Mouse (Mus musculus): Measurements from ENCODE around the gene Clec18a.
"Not testable (repeated sequence)": the region's sequence is repeated elsewhere in the genome, so short reads cannot be mapped to it uniquely, and the experiment has no call there.

Gene Clec18a

GRCm38 (mm10) chr8:111092326-111092725 lies at the start of gene Clec18a:
Gene Clec18a (minus strand): TSS chr8:111092426.
- not testable (repeated sequence) for DNase-seq (ENCODE audit: extremely low spot score)

GRCm38 (mm10) chr8:111130756-111131155 lies 38.5 kb upstream of the Clec18a start:
- DNase-seq (ENCODE audit: extremely low spot score), result no peak

GRCm38 (mm10) chr8:111119481-111119880 lies 27.3 kb upstream of the Clec18a start:
- no peak for DNase-seq (ENCODE audit: extremely low spot score)

- DNase-seq (ENCODE audit: extremely low spot score), result no peak
Observed at GRCm38 (mm10) chr8:111114891-111115290, 22.7 kb upstream of the Clec18a start.

- DNase-seq (ENCODE audit: extremely low spot score), result peak; percentile 4
Observed at GRCm38 (mm10) chr8:111094719-111095302, 2.6 kb upstream of the Clec18a start.

GRCm38 (mm10) chr8:111093865-111094718 lies 1.9 kb upstream of the Clec18a start, which contains the start of gene Pdpr:
Gene Pdpr (plus strand): TSS chr8:111094630.
- DNase-seq (ENCODE audit: extremely low spot score), result peak; percentile 92

GRCm38 (mm10) chr8:111091706-111092105 lies 520 bp downstream of the Clec18a start:
- no peak for DNase-seq (ENCODE audit: extremely low spot score)

- DNase-seq (ENCODE audit: extremely low spot score), result peak; percentile 74
Observed at GRCm38 (mm10) chr8:111090126-111090525, 2.1 kb downstream of the Clec18a start.

- DNase-seq (ENCODE audit: extremely low spot score), result not testable (repeated sequence)
Observed at GRCm38 (mm10) chr8:111083936-111084335, 8.3 kb downstream of the Clec18a start.

GRCm38 (mm10) chr8:111081580-111082258 lies 10.5 kb downstream of the Clec18a start:
- no peak for DNase-seq (ENCODE audit: extremely low spot score)

- DNase-seq (ENCODE audit: extremely low spot score), result no peak
Observed at GRCm38 (mm10) chr8:111079861-111080271, 12.4 kb downstream of the Clec18a start.

GRCm38 (mm10) chr8:111079461-111079860 lies 12.8 kb downstream of the Clec18a start:
- no peak for DNase-seq (ENCODE audit: extremely low spot score)

- no peak for DNase-seq (ENCODE audit: extremely low spot score)
Observed at GRCm38 (mm10) chr8:111075926-111076325, 16.3 kb downstream of the Clec18a start.

GRCm38 (mm10) chr8:111068660-111069059 lies 23.6 kb downstream of the Clec18a start:
- DNase-seq (ENCODE audit: extremely low spot score), result not testable (repeated sequence)

- no peak for DNase-seq (ENCODE audit: extremely low spot score)
Observed at GRCm38 (mm10) chr8:111067439-111067838, 24.8 kb downstream of the Clec18a start.

- no peak for DNase-seq (ENCODE audit: extremely low spot score)
Observed at GRCm38 (mm10) chr8:111066308-111066707, 25.9 kb downstream of the Clec18a start.

GRCm38 (mm10) chr8:111062893-111063292 lies 29.3 kb downstream of the Clec18a start:
- DNase-seq (ENCODE audit: extremely low spot score), result no peak

- DNase-seq (ENCODE audit: extremely low spot score), result peak; percentile 95
Observed at GRCm38 (mm10) chr8:111062072-111062757, 30.0 kb downstream of the Clec18a start.

GRCm38 (mm10) chr8:111061688-111062071 lies 30.5 kb downstream of the Clec18a start:
- DNase-seq (ENCODE audit: extremely low spot score), result no peak

GRCm38 (mm10) chr8:111058946-111059572 lies 33.2 kb downstream of the Clec18a start:
- no peak for DNase-seq (ENCODE audit: extremely low spot score)

GRCm38 (mm10) chr8:111056691-111057293 lies 35.4 kb downstream of the Clec18a start:
- no peak for DNase-seq (ENCODE audit: extremely low spot score)

Measured in embryo, embryonic 9.5 days (tissue).